Mouse (Mus musculus): ENCODE results near the gene Ppm1h. TPM values are rescaled to one million over a fixed set of nuclear protein-coding genes. Genes with fewer than 3 reads are reported as not detected.
"Not testable (repeated sequence)": the region's sequence is repeated elsewhere in the genome, so short reads cannot be mapped to it uniquely, and the experiment has no call there.

Gene Ppm1h
- total RNA-seq, 2 experiments from 2014 or later = 21.4 to 28.5 TPM

DNA sequence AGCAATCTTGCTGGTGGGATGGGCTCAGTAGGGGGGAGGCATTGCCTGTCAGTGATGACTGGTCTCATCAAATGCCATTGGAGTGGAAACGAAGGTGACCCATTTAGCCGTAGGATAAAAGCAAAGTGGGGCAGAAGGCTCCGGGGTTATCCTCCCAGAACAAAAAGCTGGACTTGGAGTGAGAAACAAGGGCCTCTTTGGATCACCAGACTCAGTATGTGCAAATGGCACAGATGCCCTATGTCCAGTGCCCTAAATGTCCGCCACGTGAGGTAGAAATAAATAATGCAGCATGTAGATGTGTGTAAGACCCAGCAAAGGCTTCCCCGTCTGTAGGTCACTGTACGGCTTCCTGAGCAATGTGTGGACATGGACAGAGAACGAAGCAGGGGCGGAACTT lies 284.1 kb downstream of the Ppm1h start:
- no peak for ATAC-seq (replicated peaks; ENCODE audit: poor library complexity)

DNA sequence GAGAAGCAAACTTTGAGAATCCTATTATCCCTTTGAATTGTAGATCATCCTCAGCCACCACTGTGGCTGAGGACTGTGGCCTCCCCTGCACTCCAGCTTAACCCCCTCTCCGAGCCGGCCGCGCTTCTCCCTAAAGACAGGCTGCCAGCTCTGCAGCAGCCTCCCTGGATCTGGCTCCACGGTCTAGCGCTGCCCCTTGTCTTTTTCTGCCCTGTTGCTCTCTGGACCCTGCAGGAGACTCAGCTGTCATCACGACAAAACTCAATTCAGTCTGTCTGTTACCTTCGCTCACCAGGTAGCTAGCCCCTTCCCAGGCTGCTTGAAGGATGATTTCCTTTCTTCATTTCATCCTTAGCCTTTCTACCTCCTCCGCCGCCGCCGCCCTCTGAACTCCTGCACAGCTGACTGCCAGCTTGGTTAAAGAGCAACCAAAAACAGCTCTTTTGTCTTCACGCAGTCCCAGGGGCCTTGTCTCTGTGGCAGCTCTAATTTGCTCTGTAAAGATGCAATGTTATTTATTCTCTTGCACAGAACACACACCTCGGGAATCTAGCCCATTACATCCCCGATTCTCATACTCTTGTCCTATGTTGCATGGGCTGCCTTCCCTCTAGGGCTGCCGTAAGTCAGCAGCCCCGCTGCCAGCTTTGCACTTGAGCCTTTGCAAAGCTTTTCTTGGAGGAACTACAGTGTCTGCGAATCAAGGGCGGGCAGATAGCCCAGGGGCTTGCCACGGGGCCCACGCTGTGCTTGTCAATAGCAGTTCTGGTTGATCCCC lies 285.1 kb downstream of the Ppm1h start:
- peak; percentile 56 for ATAC-seq (replicated peaks; ENCODE audit: poor library complexity)

DNA sequence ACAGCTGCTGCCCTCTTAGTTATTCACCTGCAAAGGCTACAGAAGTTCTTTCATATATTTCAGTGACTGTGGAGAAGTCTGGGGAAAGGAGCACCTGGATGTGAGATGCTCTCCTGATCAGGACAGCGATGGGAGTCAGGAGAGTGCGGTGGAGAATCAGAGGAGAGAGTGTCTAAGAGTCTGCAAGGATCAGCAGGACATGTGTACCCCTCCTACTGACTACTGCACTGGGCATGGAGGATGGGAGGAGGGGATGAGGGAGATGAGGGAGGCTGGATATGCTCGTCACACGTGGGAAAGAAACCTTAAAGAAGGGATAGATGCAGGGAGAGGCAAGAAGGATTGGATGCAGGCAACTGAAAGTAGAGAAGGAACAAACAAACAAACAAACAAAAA lies 285.7 kb downstream of the Ppm1h start:
- no peak for ATAC-seq (replicated peaks; ENCODE audit: poor library complexity)

GRCm38 (mm10) chr10:122965650-122966049 lies 287.1 kb downstream of the Ppm1h start:
- ATAC-seq (replicated peaks; ENCODE audit: poor library complexity) = not testable (repeated sequence)

GRCm38 (mm10) chr10:122966421-122966820 lies 287.9 kb downstream of the Ppm1h start:
- ATAC-seq (replicated peaks; ENCODE audit: poor library complexity) = no peak

- ATAC-seq (replicated peaks; ENCODE audit: poor library complexity) = peak; percentile 37
Observed at GRCm38 (mm10) chr10:122970188-122970587, 291.6 kb downstream of the Ppm1h start.

GRCm38 (mm10) chr10:122973241-122973640 lies 294.7 kb downstream of the Ppm1h start:
- no peak for ATAC-seq (replicated peaks; ENCODE audit: poor library complexity)

- peak; percentile 82 for ATAC-seq (replicated peaks; ENCODE audit: poor library complexity)
Observed at GRCm38 (mm10) chr10:122976038-122976437, 297.5 kb downstream of the Ppm1h start.

DNA sequence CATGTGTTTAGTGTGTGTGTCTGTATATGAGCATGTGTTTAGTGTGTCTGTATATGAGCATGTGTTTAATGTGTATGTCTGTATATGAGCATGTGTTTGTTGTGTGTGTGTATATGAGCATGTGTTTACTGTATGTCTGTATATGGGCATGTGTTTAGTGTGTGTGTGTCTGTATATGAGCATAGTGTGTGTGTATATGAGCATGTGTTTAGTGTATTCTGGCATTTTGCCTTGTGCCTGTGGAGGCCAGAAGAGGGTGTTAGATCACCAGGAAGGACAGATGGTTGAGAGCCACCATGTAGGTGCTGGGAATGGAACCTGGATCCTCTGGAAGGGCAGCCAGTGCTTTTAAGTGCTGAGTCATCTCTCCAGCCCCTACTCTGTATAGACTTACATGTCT lies 300.8 kb downstream of the Ppm1h start:
- no peak for ATAC-seq (replicated peaks; ENCODE audit: poor library complexity)

- ATAC-seq (replicated peaks; ENCODE audit: poor library complexity) = no peak
Observed at GRCm38 (mm10) chr10:122980123-122980522, 301.6 kb downstream of the Ppm1h start.

DNA sequence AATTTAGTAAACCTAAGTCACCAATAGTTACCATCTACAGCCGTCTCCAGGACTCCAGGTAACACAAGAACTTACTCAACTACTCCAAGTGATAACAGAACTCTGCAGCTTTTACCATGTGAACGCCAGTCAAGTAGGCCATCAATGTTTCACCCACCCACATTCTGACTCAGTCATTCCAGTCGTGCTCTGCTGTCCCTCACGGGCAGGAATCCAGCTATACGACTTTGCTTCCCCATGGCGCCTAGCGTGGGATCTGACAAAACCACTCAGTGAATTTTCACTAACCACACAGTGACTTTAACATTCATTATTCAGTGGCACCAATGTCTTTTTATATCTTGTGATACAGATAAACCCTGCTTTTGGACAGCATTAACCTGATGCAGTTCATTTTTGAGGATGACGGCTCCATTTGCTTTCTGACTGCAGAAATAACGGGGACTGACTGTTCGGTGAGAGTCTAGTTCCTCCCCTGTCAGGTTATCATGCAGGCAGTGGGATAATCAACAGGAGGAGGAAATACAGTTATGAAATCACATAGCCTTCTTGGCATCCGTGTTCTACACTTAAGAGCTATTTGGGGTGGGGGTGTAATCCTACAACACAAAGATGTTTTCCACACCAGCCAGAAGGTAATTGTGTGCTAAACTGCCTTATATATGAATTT lies 304.5 kb downstream of the Ppm1h start:
- ATAC-seq (replicated peaks; ENCODE audit: poor library complexity) = no peak

DNA sequence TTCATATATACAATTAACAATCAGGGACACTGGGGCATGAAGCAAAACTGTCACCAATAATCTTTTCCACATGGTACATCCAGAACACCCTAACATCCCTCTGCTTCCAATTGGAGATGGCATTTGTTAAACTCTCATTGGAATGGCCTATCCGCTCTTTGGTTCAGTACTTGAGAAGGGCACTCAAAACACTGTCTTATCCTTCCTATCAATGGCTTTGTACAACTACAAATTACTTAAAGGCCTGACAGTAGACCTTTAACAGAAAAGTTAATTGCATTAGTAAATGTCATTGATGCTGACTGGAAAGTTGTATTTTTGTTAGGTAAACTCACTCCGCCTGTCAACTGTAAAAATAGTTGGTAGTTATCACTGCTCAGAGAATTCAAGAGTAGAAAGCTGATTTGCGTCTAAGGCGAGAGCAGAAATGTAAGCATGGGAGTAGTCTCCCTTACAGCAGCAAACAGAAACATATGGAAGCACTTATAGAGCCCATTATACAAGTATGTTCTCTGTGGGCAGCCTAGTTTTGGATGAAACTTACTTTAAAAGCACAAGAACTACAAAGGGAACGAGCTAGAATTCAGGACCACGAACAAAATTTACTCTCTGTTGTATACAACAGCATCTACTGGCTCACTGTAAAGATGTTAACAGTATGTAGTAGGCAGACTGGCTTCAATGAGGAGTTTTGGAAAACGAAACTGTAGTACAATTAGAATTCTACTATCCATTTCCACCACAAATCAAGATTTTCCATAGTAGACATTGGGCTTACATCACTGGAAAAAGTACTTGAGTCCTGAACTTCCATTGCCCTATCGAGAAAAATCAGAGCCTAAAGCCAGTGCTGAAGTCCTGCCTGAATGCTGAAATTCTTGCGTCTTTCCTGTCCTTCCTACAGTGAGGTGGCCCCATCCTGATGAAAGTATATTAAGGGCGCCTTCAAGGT lies 305.3 kb downstream of the Ppm1h start:
- no peak for ATAC-seq (replicated peaks; ENCODE audit: poor library complexity)

- ATAC-seq (replicated peaks; ENCODE audit: poor library complexity) = no peak
Observed at GRCm38 (mm10) chr10:122984531-122985251, 306.1 kb downstream of the Ppm1h start.

DNA sequence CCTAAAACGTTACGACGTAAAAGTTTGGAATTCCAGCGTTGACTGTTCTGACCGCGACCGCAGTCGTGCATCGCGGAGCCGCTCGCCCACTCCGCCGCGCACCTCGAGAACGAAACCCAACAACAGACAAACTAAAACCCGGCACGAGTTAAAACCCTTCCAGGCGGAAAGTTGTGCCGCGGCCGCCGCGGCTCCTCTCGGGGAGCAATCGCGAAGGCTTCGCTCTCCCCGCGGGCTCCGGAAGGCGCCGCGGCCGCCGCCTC lies 306.6 kb downstream of the Ppm1h start:
- peak; percentile 7 for ATAC-seq (replicated peaks; ENCODE audit: poor library complexity)

DNA sequence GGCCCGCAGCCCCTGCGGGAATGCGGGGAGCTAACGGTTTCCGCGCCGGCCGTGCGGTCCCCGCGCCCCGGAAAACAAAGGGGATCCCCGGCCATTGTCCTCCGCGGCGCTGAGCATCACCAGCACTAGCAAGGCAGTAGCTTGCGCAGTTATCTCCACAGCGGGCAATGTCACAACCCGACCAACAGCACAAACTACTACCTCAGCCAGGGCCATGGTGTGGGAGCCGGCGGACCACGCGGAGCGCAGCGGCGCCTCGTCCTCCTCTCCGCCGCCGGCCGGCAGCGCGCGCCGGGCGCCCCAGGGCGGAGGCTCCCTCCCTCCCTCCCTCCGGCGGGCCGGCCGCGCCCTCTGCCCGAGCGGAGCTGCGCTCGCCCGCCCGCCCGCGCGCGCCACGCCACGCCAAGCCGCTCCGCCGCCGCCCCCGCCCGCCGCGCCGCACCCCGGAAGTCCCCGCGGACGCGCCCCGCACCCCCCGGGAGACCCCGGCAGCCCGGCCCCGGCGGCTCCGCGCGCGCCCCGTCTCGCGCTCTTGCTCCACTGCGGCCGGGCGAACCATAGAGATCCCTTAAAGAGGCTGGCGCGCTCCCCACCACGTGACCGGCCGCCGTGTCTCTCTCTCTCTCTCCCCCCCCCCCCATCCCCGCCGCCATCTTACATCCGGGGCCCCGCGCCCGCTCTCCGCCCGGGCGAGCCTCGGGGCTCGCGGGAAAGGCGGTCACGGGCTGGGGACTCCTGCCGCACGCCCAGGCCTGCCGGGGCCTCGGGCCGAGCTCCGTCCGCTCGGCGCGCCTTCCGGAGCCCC lies 307.2 kb downstream of the Ppm1h start:
- peak; percentile 30 for ATAC-seq (replicated peaks; ENCODE audit: poor library complexity)

GRCm38 (mm10) chr10:122986320-122987225 lies 308.0 kb downstream of the Ppm1h start:
- peak; percentile 43 for ATAC-seq (replicated peaks; ENCODE audit: poor library complexity)

DNA sequence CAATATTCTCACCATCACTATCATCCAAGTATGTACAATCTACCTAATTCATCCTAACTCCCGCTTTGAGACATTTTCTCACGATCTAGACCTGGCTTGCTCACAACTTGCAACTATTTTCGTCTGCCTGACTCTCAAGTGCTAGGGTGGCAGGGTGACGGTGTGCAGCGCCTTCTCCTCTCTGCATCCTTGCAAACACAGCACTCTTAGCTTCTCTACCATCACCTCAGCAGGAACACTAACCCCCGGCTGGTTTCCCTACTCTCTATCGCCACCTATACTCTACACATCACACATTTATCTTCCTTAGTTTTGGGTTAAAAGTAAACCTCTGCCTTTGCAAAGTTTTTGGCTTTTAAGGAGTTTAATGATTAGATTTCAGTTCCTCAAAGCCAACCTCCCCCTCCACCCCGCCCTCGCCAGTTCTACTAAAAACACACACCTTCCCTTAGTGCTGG lies 309.1 kb downstream of the Ppm1h start:
- ATAC-seq (replicated peaks; ENCODE audit: poor library complexity) = peak; percentile 60

GRCm38 (mm10) chr10:122988372-122988771 lies 309.8 kb downstream of the Ppm1h start:
- ATAC-seq (replicated peaks; ENCODE audit: poor library complexity) = no peak

DNA sequence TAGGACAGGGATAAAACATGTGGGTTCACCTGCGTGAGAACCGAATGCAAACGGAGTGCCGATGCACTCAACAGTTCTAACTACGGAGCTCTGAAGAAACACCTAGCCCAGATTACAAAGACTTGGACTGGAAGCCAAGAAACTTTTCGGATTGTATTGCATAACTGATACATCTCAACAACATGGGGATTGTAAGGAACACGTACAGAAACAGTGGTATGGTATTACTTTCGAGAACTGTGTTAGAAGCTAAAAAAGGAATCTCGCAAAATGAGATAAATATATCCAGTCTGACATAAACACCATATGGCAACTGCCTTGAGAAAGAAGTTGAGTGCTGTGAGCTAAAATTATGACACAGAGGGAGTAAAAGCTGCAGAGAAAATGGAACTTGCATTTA lies 311.4 kb downstream of the Ppm1h start:
- ATAC-seq (replicated peaks; ENCODE audit: poor library complexity) = no peak

Data from megakaryocyte progenitor cell, adult 5-6 weeks (primary cell).